Comparison of ENCODE assay signal across 8 mouse cellular contexts in genomic region chr16:33056095-33056785, GRCm38 (mm10). TPM values are rescaled to one million over a fixed set of nuclear protein-coding genes. Genes with fewer than 3 reads are reported as not detected.
DNase-seq lines count a peak whose midpoint lies in the region; ATAC-seq lines count a peak whose summit lies in the region.

Gene Iqcg (minus strand): TSS chr16:33056218.
Gene Rpl35a (plus strand): TSS chr16:33056453.

- H3K27ac ChIP-seq in hindbrain, embryonic 16.5 days (ENCODE audit: low read depth, low read length), result peak within 1 kb of the TSS; percentile 91
- H3K27ac ChIP-seq in macrophage, result peak within 1 kb of the TSS; percentile 84

- H3K4me2 ChIP-seq in hindbrain, embryonic 16.5 days (ENCODE audit: low read length), result peak within 1 kb of the TSS; percentile 86

- no peaks in the 10 kb centered on the region for H3K27me3 ChIP-seq in hindbrain, embryonic 16.5 days (replicated peaks; ENCODE audit: control insufficient read depth, insufficient read depth, low read length)

- peaks cover 13% of the 10 kb centered on the region for H3K4me1 ChIP-seq in hindbrain, embryonic 16.5 days (ENCODE audit: control insufficient read depth, insufficient read depth, low read depth, low read length)

- H3K9me3 ChIP-seq in hindbrain, embryonic 16.5 days (ENCODE audit: control insufficient read depth, low read length), result no peaks in the 10 kb centered on the region

- peak; percentile 94 for ATAC-seq in hindbrain, embryonic 16.5 days

- H3K36me3 ChIP-seq in hindbrain, embryonic 16.5 days (ENCODE audit: control insufficient read depth, insufficient read depth, low read length), result peaks cover 17% of the 10 kb centered on the region
- H3K36me3 ChIP-seq in macrophage (ENCODE audit: inconsistent target), result peaks cover 30% of the 10 kb centered on the region

- WGBS in hindbrain, embryonic 16.5 days, result 1% methylated on average over 41 of the region's 47 CpGs
- WGBS in macrophage (ENCODE audit: missing documents), result 1% methylated on average over 41 of the region's 47 CpGs

- peak; percentile 87 for DNase-seq in T-cell, adult 2 months (ENCODE audit: low spot score)
- peak; percentile 89 to 91 for DNase-seq in cerebellum, postnatal 36 days
- DNase-seq in gastrocnemius, adult 18-20 months (ENCODE audit: low spot score), result peak; percentile 89
- DNase-seq in left cerebral cortex, adult 18-20 months (ENCODE audit: low spot score in 2 of 2), result peak; percentile 84 to 87
- DNase-seq in right cerebral cortex, adult 18-20 months, result peak; percentile 88
- peak; percentile 66 for DNase-seq in urinary bladder, postnatal 10 days (ENCODE audit: low spot score)

- H3K9ac ChIP-seq in hindbrain, embryonic 16.5 days (ENCODE audit: low read depth, low read length), result peak within 1 kb of the TSS; percentile 91

- H3K79me2 ChIP-seq in macrophage (ENCODE audit: inconsistent target), result peaks cover 32% of the 10 kb centered on the region

- peak within 1 kb of the TSS; percentile 94 for H3K4me3 ChIP-seq in hindbrain, embryonic 16.5 days (ENCODE audit: low read length)
- H3K4me3 ChIP-seq in macrophage (ENCODE audit: inconsistent target), result peak within 1 kb of the TSS; percentile 97

RNA-seq across cellular contexts. Expression of gene Iqcg, which starts in this region (rescaled TPM):
- 1 to 10 TPM; 3.5 to 5.4 TPM for total RNA-seq in gastrocnemius, adult 18-20 months (2021)
- polyA plus RNA-seq in hindbrain, embryonic 16.5 days (2015; fragmentation: Nextera tagmentation; extraction: Ambion mirVana), result 7.5 and 7.9 TPM in 2 replicates
- total RNA-seq in left cerebral cortex, adult 18-20 months (2021), result 1 to 10 TPM; 4.7 to 4.8 TPM
- total RNA-seq in macrophage (2018; cell fraction: chromatin; rRNA removed), result 1 to 10 TPM in 1 of 26 experiments, under 1 TPM in 15, not detected in 10; 0.13 to 1.4 (median 0.41) TPM
- under 1 TPM; 0.12 to 0.85 (median 0.32) TPM for total RNA-seq in macrophage (2018; cell fraction: cytosol; rRNA removed)
- total RNA-seq in macrophage (2018; cell fraction: nucleus; rRNA removed), result 1 to 10 TPM in 2 of 26 experiments, under 1 TPM in 15, not detected in 9; 0.14 to 2.0 (median 0.32) TPM
- 0.40 to 0.43 TPM (median 0.42 TPM) in 3 replicates for polyA plus RNA-seq in macrophage (2018)

RNA-seq across cellular contexts. Expression of gene Rpl35a, which starts in this region (rescaled TPM):
- total RNA-seq in gastrocnemius, adult 18-20 months (2021), result 100 to 1,000 TPM; 206 to 248 TPM
- 370 and 392 TPM in 2 replicates for polyA plus RNA-seq in hindbrain, embryonic 16.5 days (2015; fragmentation: Nextera tagmentation; extraction: Ambion mirVana)
- 100 to 1,000 TPM; 333 to 346 TPM for total RNA-seq in left cerebral cortex, adult 18-20 months (2021)
- total RNA-seq in macrophage (2018; cell fraction: chromatin; rRNA removed), result 100 to 1,000 TPM in 1 of 26 experiments, 10 to 100 TPM in 25; 31.1 to 216 (median 55.7) TPM
- 100 to 1,000 TPM; 282 to 615 (median 404) TPM for total RNA-seq in macrophage (2018; cell fraction: cytosol; rRNA removed)
- 100 to 1,000 TPM in 3 of 26 experiments, 10 to 100 TPM in 23; 37.4 to 123 (median 71.6) TPM for total RNA-seq in macrophage (2018; cell fraction: nucleus; rRNA removed)
- polyA plus RNA-seq in macrophage (2018), result 621 to 1,326 TPM (median 1,292 TPM) in 3 replicates

Comparison
In these comparisons a context has a peak if more than half of its experiments do, and no peak if none do; other contexts are left out.
1. Peak in every context shown above with its lines: DNase-seq, ATAC-seq, H3K4me3 ChIP-seq and H3K27ac ChIP-seq.